Mouse (Mus musculus) forelimb bud, embryonic 11.5 days (tissue): ENCODE data around the gene Ccdc194.
"Not testable (repeated sequence)": the region's sequence is repeated elsewhere in the genome, so short reads cannot be mapped to it uniquely, and the experiment has no call there.

Source experiments
- DNase-seq: peaks from one replicate; pipeline ENCODE4 v3.0.0-alpha.2; 2012; ENCODE audit warnings: low read depth, low spot score

The Ccdc194 gene

DNA sequence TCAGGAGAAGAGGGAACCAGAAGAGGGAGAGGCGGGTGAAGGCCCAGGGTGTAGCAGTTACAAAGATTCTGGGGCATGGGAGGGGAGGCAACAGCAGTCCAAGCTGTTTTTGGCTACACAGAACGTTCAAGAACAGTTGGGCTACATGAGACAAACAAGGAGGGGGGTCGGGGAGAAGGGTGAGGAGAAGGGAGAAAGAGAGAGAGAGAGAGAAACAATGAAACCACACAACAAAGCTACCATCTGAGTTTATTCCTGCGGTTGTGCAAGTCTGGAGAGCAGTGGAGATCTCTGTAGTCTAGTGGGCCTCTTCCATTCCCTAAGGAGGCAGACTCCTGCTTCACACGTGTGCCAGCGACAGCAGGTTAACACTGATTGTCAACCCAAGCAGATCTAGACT lies 28.5 kb upstream of the Ccdc194 start:
- DNase-seq, result no peak

DNA sequence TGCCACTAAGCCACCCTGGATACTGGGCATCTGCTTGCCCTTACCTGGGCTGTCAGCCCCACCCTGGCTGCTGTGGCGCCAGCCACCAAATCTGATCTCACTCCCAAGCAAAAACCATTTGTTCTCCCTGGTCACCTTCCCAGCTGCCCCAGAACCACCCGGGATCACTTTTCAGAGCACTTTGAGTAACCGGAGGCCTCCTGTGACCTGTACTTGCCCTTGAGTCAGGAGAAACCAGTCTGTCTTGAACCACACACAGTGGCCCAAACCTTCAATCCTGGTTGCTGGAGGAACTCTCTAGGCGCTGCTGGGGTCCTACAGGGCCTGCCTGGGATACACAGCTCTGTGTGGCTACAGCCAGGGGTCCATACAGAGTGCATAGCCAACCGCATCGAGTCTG lies 27.3 kb upstream of the Ccdc194 start:
- DNase-seq, result no peak

DNA sequence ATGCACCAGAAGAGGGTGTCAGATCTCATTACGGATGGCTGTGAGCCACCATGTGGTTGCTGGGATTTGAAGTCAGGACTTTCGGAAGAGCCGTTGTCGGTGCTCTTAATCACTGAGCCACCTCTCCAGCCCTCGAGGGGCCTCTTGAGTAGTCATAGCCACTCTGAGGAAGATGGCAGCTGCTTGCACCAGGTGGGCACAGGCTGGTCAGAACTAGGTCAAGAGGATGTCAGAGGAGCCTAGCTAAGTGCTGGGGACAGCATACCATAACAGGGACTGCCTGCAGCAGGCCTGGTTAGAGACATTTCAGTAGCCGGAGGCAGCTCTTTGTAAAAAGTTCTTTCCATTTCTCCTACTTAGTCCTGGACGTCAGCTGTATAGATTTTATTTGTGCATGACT lies 25.2 kb upstream of the Ccdc194 start:
- no peak for DNase-seq

DNA sequence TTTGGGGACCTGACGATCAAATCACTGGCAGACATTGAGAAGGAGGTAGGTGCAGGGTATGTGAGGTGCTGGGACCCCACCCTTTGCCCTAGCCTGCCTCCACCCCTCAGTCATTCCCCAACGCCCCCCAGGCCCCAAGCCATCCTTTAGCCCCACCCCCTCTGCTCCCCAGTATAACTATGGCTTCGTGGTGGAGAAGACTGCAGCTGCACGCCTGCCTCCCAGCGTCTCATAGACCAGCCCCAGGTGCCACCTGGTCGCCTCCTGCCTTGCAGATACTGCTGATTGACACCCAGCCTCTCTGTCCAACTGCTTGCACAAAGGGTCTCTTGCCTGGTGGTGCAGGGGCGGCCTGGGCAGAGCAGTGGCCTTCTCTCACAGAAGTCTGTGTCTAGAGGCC lies 22.1 kb upstream of the Ccdc194 start:
- no peak for DNase-seq

DNA sequence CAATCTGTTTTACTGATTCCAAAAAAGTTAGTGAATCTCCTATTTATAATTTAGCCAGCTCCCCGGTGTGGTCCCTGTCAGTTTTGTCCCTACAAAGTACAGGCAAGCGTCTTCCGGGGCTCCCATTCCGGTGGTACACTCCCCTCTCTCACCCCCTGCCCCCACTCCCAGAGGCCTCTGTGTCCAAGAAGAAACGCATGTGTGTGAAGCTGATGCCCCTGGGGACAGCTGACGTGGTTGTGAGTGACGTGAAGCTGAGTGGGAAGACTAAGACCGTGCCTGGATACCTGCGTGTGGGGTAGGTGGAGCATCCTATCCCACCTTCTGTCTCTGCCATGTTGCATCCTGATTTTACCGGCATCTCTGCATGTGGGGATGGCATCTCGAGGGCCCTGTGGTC lies 19.5 kb upstream of the Ccdc194 start:
- DNase-seq, result no peak

DNA sequence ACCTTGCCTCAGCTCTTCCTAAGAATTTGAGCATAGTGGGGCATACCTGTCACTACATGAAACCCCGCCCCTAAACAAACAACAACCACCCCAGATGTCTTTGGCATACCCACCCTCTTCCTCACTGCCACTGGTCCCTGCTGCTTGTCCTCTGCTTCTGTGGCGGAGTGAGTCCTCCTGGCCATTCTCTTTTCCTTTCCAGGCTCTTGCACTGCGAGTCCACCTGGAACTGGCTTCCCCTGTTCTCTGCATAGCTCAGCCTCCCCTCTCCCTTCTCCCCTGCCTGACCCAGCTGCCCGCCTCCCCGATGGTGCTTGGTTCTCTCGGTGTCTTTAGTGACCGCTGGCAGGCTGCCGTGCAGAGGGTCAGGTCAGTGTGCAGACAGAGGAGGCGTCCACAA lies 18.2 kb upstream of the Ccdc194 start:
- DNase-seq, result no peak

DNA sequence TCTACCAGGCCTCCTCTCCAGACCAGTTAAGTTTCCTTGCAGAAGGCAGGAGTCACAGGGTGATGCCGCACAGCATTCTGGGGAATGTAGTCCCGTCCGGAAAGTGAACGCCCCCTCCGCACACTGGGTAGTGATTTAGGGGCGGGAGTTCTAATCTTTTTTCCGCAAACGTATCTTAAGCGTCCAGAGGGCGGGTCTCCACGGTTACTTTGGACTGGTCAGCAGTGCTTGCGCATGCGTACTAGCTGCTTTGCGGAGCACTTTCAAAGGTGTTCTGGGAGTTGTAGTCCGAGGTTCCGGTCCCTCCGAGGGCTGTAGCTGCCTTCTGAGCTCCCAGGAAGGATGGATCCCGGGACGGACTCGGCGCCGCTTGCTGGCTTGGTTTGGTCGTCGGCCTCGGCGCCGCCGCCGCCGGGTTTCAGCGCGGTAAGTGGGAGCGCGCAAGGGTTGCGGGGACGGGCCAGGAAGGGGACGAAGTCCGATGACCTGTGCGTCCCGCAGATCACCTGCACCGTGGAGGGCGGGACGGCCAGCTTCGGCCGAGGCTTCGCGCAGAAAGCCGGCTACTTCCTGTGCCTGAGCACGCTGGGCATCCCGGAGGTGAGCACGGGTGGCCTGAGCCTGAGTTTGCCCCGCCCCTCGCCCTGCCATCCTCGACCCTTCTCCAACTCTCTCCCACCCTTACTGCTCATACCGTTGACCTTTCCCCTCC lies 17.3 kb upstream of the Ccdc194 start, which contains the start of gene Mvb12a:
Gene Mvb12a (plus strand): TSS at position 291 of the 712 bp plus-strand sequence.
- DNase-seq, result peak; percentile 100

DNA sequence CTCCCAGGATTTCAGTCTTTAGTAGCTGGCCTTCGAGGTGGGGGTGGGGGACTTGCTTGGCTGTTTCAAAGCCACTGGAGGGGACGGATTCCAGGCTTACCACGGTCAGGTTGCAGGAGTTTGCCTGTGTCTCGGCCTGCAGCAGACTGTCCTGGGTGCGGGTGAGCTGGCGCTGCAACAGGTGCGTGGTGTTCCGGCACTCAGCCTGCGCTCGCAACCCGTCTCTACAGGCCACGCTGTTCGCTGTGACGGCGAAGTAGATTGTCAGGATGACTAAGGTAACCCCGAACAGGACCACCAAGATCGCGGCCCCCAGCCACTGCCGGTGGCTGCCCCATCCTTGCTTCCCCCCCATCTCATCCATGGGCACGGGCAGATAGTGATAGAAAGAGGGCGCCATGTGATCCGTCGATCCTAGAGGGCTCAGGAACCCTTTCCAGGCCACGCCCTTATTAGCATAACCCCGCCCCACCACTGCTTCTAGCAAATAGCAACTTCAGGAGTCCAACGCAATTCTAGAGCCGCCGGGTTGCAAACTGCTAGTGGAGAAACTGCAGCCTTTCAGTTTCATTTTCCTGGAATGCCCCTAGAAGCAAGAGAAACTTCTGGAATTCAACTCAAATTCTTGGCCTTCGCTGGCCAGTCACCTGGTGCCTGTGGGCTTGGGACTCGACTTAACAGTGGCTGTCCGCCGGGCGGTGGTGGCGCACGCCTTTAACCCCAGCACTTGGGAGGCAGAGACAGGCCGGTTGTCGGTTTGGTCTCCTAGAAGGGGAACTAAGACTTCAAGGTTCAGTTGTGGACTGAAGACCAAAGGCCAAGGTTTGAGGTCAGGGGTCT lies 11.7 kb upstream of the Ccdc194 start, which contains the start of gene Bst2:
Gene Bst2 (minus strand): TSS at position 429 of the 840 bp plus-strand sequence.
- peak; percentile 77 for DNase-seq

DNA sequence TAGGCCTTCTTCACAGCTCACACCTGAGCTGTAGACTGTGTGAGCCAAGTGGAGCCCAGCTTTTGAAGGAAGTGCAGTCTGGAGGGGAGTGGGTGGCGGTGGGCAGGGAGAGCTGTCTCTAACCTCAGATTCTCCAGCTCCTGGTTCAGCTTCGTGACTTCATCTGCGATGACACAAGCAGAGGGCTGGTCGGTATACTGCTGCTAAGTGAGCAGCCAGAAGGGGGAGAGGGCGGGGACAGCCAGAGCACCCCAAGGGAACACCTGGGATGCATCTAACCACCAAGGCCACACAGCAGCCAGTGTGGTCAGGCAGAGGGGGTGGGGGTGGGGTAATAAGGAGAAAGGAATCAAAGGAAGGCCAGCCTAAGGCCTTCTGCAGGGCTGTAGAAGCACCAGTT lies 10.2 kb upstream of the Ccdc194 start:
- no peak for DNase-seq

DNA sequence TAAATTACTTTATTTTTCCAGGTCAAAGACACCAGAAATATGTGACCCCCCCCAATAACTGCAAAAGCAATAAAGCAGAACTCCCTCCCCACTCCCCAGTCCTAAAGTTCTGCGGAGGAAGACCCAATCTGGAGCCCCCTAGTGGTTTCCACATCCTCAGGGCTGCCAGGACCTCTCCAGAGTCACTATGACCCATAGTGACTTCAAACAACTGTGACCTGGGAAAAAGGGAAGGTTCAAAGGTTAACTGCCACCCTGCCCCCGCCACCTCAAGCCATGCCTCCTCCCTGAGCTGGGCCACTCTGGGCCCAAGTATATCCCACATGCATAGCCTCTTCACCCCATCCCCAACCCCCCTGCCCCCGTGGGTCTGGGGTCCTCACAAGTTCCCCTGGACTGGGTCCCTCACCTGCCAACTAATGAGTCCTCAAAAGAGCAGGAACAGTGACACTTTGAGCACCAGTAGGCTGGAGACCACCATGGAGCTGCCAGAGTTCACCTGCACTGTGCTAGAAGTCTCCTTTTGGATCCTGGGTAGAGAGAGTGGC lies 8.8 kb upstream of the Ccdc194 start:
- DNase-seq, result no peak

DNA sequence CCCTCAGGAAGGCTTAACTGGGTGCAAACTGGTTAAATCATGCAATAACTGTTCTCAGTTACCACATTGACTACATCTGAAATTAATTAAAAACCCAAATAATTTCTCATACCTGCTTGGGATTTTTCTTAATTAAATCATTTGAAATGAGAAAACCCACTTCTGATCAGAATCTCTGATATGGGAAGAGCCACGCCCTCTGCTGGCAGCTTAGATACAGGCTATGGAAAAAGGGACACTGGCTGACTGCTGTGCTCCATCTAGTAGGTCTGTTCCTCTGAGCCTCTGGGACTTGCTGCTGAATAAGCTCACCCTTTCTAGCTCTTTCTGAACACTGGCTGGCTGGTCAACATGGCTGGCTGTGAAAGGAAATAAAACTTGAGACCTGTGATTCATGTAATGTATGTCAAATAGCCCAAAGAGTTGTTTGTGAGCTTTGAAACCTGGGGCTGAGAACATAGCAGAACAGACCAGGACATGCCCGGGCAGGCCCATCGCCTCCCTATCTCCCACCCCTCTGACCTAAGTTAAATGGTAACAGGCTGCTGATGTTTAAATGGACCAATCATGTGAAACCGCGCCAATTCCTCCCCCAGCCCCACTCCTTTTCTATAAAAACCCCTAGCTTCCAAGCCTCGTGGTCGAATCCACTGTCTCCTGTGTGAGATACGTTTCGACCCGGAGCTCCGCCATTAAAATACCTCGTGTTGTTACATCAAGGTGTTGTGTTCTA lies 5.4 kb upstream of the Ccdc194 start:
- not testable (repeated sequence) for DNase-seq

DNA sequence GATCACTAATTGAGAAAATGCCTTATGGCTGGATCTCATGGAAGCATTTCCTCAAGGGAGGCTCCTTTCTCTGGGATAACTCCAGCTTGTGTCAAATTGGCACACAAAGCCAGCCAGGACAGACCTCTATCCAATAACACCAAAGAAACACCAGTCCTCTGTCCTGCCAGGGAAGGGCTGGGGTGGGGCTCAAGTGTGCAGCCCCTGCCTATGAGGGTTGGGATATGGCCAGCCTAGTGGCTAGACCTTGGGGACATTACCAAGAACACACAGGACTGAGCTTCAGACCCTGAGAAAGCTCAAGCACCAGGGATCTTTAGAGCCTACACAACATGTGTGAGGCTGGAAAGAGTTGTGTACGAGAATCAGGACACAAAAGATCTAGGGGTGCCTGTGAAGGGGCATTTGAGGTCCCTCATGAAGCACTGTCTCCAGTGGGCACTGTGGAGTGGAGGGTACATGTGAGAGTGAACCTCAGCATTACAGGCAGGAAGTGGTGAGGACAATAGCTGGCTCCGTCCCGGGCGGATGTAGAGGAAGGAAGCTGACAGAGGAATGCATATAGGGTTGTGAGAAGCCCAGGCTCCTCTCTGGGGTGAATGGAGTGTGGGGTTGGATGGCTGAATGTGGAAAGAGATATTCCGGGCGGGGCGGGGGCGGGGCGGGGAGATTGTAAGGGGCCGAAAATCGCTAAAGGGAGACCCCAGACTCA lies 3.0 kb upstream of the Ccdc194 start:
- no peak for DNase-seq

DNA sequence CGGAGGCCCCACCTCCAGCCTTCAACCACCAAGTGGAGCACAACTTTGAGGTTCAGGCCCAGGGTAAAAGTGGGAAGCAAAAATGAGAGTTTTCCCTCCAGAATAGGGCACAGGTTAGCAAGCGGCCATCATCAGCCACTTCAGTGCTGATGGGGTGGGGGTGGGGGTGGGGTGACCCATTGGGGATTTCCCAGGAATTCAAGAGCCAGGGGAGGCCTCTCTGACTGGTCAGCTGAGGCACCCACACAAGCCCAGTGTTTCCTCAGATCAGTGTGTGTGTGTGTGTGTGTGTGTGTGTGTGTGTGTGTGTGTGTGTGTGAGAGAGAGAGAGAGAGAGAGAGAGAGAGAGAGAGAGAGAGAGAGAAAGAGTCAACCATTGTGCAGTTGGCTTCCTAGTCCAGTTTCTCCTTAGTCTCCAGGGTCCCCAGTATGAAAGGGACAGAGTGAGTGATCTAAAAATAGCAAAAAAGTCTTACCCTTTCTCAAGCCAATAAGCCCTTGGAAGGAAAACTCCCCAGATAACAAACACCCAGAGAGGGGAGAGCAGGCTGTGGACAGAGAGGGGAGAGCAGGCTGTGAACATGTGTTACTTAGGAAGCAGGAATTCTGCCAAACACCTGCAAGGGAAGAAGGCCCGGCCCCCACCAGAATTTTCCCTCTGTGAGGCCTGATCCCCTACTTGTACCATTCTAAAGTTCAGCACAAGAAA lies 1.8 kb upstream of the Ccdc194 start:
- DNase-seq, result no peak

DNA sequence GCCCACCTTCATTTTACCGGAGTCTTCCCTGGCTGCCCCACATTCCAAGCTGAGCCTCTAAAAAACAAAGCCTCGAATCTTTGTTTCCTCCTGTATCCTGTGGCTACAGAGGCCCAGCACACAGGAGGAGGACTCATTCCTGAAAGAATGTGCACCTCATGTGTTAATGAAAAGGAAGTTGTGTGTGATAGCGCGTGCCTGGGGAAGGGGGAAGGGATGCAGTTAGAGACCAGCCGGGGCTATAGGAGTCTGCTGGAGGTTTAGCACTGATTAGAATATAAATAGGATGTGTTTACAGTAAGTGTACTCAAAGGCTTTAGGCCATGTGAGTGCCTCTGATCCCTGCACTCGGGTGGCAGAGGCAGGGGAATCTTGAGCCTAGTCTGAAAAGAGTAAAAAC lies 761 bp upstream of the Ccdc194 start:
- no peak for DNase-seq

DNA sequence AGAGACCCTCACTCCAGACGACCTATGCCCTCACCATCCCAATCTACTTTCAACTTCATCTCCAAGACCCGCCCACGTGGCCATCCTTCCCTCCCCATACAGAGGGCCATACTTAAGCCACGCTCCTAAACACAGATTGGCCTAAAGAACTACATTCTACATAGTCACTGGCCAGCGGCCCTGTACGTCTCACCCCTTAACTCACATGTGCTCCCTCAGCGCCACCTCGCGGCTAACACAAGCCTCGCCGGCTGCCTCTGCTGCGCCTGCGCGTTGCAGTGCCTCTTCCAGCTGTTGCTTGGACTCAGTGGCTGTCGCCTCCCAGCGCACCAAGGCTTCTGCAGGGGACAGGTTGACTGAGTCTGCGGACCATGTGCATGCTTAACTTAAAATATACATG lies 3.9 kb downstream of the Ccdc194 start:
- DNase-seq, result peak; percentile 93

DNA sequence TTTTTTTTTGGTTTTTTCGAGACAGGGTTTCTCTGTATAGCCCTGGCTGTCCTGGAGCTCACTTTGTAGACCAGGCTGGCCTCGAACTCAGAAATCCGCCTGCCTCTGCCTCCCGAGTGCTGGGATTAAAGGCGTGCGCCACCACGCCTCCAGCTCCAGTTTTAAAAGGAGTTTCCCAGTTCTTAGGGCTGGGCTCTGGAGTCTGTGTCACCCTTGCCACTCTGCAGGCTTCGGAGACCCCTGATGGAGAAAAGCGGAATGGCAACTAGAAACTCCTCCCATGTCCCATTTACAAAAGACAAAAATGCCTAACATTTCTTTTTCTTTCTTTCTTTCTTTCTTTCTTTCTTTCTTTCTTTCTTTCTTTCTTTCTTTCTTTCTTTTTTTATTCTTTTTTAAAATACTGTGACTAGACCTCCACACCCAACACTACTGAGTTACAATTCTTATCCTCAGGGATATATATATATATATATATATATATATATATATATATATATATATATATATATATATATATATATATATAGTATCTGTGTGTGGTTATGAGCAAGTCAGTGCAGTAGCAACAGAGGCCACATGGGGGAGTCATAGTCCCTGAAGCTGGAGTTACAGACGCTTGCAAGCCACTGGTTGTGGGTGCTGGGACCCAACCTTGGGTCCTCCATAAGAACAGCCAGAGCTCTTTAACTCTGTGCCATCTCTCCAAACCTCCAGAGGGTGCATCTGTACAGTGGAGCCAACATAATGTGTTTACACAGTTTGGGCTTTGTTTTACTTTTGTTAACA lies 6.3 kb downstream of the Ccdc194 start:
- DNase-seq, result not testable (repeated sequence)

DNA sequence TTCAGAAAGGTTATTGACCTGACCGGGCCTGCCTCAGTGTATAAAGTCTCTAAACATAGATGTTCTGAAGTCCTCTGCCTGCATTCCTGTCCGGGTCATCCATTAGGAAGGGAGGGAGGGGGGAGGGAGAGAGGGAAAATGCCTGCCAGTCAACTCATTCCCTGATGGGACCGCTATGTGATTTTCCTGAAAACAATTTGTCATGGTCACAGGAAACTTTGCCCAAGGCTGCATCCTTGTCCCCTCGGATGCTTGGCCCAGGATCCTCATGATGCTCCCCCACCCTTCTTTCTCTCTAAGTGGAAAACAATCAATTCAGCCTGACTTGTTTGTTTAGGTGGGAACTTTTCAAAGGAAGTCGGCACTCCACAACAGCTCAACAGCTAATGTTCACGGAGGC lies 8.7 kb downstream of the Ccdc194 start:
- DNase-seq, result no peak

DNA sequence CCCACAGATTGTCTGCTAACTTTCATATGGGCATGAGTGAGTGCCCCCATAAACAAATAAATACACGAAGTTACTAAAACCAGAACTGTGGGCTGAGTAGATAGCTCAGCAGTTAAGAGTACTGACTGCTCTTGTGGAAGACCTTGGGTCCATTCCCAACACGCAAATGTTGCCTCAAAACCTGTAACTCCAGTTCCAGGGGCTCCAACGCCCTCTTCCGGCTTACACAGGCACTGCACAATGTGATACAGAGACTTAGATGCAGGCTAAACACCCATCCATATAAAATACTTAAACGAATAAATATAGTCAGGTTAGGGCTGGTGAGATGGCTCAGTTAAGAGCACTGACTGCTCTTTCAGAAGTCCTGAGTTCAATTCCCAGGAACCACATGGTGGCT lies 10.5 kb downstream of the Ccdc194 start:
- DNase-seq, result no peak

DNA sequence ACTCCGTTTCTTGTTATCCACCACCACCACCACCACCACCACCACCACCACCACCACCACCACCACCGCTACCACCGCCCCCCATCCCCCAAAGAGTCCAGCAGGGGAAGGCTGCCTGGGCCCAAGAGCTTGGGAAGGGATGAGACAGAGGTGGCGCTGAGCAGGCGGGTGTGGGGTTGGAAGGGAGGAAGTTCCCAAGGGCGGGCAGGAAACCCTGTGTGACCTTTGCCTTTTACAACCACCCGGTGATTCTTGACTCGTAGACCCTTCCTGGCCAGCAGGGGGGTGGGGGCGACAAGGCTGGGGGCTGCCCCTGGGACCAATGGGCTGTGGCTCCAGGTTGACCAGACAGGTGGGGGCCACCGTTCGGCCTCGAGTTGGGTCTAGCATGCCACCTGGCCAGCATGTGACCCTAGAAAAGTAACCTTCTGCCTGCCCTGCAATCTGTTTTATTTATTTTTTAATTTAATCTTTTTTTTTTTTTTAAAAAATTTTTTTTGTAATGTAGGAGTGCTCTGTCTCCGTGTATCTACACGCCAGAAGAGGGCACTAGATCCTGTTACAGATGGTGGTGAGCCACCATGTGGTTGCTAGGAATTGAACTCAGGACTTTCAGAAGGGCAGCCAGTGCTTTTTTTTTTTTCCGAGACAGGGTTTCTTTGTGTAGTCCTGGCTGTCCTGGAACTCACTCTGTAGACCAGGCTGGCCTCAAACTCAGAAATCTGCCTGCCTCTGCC lies 12.3 kb downstream of the Ccdc194 start:
- DNase-seq, result no peak
